Mouse (Mus musculus): ENCODE results near the gene Trat1. TPM values are rescaled to one million over a fixed set of nuclear protein-coding genes. Genes with fewer than 3 reads are reported as not detected.

Gene Trat1
- total RNA-seq, 2 experiments from 2014 or later = 0.47 TPM

GRCm38 (mm10) chr16:48736890-48737289 lies 34.9 kb downstream of the Trat1 start:
- no peak for DNase-seq (ENCODE audit: extremely low spot score in 1 of 2, low spot score in 1 of 2)

DNA sequence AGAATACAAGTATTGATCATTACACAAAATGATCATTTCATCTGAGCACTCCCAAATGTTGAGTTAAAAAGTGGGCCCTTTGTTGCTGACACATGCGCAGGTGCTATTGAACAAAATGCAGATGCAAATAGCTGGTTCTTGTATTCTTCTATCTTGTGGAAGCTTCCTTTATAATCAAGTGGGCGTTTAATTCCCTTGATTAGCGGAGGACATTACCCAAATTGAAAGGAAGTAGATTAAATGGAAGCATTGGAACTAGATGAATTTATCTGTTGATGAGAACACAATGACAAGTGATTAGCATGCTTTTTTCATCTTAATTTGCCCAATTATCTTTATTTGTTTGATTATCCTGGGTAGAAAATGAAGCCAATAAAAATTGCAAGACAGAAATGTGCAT lies 51.6 kb downstream of the Trat1 start:
- no peak for DNase-seq (ENCODE audit: extremely low spot score in 1 of 2, low spot score in 1 of 2)

GRCm38 (mm10) chr16:48719679-48720078 lies 52.1 kb downstream of the Trat1 start:
- no peak for DNase-seq (ENCODE audit: extremely low spot score in 1 of 2, low spot score in 1 of 2)

DNA sequence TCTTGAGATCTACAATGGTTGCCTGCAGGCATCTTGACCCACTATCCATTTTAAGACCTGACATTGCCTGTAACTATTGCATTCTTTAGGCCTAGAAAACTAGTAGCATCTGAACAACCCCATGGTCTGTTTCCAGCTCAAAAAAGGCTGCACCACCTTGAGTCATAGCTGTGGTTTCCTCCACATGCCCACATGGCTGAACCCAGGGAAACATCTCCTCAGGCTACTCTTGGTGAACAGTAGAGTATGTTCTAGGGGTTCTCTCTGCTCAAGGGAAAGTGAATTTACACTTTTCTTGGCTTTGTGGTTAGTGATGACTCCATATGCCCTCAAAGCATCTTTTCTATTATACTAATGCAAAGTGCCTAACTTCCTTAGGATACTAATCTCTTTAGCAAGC lies 55.5 kb downstream of the Trat1 start:
- no peak for DNase-seq (ENCODE audit: extremely low spot score in 1 of 2, low spot score in 1 of 2)

DNA sequence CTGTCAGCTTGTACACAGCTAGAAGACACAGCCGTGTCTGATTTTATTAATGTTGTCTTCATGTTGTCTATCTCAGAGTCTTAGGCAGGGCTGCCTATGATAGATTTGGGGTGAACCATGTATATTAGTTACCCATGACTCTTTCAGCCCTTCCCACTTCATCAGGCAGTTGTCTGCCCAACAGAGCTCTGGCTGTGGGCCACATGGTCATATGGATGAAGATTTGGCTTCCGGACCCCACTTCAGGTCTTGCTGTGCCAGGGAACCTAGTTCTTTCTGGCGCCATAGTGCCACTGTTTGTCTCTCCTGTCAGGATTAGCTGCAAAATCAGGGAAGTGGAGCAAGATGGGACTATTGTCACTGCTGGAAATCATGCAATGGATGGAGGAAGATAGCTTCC lies 69.9 kb downstream of the Trat1 start:
- no peak for DNase-seq (ENCODE audit: extremely low spot score in 1 of 2, low spot score in 1 of 2)

Other genes with a start within 250 kb of the Trat1 start
- not detected for gene Retnlb, start 44.8 kb upstream of the Trat1 start, total RNA-seq (2021)
- not detected for gene Retnla, start 70.5 kb upstream of the Trat1 start, total RNA-seq (2021)
- not detected for gene Retnlg, start 100.6 kb upstream of the Trat1 start, total RNA-seq (2021)
- gene Dzip3, start 222.1 kb upstream of the Trat1 start, total RNA-seq (2021) = 10 to 100 TPM; 80.1 to 82.7 TPM
- gene Cip2a, start 222.2 kb upstream of the Trat1 start, total RNA-seq (2021) = 1 to 10 TPM; 1.6 to 2.5 TPM